Mouse (Mus musculus) retina, embryonic 14.5 days (tissue): ENCODE measurements around the gene Zbtb5.
"Not testable (repeated sequence)": the region's sequence is repeated elsewhere in the genome, so short reads cannot be mapped to it uniquely, and the experiment has no call there.

Source experiments
- DNase-seq: peaks from one replicate; pipeline ENCODE4 v3.0.0-alpha.2; 2015; ENCODE audit warnings: low spot score

Gene Zbtb5

GRCm38 (mm10) chr4:45012105-45012975, at the start of gene Zbtb5:
TSS of gene Zbtb5 (minus strand) at chr4:45012412.
- DNase-seq: peak; percentile 100

DNA sequence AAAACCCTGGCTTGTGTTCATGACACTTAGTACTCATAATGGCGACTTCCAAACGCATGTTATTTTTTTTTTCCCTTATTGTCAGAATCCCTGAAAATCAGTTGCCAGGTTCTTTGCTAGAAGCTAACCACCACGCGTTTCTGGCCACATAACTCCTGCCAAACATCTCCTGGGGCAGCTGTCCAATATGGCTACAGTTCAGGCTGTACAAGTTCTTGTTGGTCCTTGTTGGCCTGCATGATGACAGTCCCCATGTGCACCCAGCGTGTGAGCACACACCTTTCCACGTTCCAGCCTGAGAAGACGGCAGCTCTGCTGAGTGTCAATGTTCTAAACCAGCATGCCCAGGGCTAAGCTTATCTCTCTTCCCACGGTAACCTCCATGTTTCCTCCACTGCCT, 43.2 kb upstream of the Zbtb5 start:
- no peak for DNase-seq

GRCm38 (mm10) chr4:45054862-45055261, 42.6 kb upstream of the Zbtb5 start:
- peak; percentile 58 for DNase-seq

- DNase-seq: no peak
Observed at GRCm38 (mm10) chr4:45047956-45048355, 35.7 kb upstream of the Zbtb5 start.

- no peak for DNase-seq
Observed at GRCm38 (mm10) chr4:45047286-45047887, 35.2 kb upstream of the Zbtb5 start.

DNA sequence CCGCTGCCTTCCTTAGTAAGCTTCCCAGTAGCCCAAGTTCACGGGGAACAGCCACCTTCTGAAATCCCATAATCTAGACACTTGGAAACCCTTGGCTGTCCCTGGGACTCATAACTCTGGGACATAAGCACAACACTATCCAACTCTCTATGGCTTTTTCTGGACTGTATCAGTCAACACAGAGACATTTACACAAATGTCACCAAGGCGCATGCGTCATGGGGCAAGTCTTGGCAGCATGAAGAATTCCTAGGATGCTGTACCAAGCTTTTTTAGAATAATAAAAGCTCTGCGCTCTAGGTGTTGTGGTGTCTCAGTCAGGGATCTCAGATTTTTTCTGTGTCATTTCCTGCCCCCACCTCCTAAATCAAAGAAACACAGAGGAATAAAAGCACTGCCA, 34.5 kb upstream of the Zbtb5 start:
- no peak for DNase-seq

- DNase-seq: no peak
Observed at GRCm38 (mm10) chr4:45040795-45041194, 28.6 kb upstream of the Zbtb5 start.

DNA sequence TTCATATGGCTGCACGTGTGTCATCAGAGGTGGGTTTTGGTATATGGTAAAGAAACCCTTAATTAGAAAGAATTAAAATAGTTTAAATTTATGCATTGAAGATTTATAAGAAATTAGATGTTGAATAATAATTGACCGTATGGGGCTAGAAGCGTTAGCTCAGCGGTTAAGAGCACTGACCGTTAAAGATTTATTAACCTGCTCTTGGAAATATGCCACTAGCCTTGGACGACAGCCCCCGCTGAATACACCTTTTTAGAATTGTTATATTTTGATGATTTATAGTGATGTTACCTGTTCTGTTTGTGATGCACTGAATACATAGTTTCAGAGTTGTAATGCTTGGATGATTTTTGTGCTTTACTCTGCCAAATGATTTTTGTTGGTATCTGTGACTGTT, 27.3 kb upstream of the Zbtb5 start:
- not testable (repeated sequence) for DNase-seq

GRCm38 (mm10) chr4:45038879-45039278, 26.7 kb upstream of the Zbtb5 start:
- peak; percentile 39 for DNase-seq

- no peak for DNase-seq
Observed at GRCm38 (mm10) chr4:45037455-45038410, 25.5 kb upstream of the Zbtb5 start.

DNA sequence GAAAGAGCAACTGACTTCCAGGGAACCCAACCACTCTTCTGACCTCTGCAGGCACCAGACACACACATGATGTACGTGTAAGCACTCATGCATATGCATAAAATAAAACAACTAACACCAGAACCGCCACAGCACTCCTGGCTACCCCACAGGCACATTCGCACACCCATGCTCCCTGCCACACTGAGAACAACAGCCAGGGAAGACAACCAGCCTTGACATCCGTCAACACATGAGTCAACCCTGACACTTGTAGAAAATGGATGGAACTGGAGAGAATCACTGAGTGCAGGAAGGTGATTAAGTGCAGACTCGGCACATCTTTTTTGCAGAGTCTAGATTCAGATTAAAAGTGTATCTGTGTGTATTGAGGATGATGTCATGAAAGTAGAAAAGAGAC, 24.4 kb upstream of the Zbtb5 start:
- no peak for DNase-seq

- no peak for DNase-seq
Observed at GRCm38 (mm10) chr4:45036048-45036447, 23.8 kb upstream of the Zbtb5 start.

DNA sequence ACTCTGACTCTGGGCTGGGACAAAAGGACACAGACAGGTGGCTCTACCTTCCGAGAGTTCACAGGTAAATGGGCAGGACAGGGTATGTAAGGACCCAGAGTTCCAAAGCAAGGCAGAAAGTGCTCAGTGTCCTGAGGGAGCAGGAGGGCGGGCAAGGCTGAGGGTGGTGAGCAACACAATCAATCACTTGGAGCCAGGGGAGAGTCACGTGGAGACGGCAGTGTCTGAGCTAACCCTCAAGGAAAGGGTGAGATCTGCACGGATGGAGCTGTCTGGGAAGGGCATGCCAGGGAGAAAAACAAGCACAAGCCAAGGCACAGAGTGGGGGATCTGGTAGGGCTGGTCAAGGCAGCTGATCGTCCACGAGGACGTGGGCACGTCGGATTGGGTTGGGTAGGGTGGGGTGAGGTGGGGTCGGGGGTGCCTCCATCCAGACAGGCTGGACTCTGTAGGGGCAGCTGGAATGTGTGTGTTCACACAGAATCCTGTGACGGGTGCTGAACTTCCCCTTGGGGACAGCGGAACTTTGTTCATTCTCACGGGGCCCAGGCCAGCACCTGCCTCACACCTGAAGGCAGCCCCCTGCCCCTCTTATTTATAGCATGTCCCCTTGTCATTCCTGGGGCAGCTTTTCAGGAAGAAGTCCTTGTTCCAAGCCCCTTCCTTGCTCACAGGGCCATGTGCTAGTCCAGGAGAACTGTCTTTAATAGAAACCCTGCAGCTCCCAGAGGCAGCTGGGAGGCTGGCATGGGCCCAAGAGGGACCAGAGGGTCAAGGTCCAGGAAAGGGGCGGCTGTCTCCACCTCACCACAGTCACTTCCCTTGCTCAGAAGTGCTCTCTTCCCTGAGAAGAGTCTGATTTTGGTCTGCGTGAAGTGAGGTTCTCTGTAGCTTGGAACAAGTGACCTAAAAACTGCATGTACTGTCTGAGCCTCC, 22.7 kb upstream of the Zbtb5 start:
- no peak for DNase-seq

GRCm38 (mm10) chr4:45032586-45032985, 20.4 kb upstream of the Zbtb5 start:
- DNase-seq: no peak

- no peak for DNase-seq
Observed at GRCm38 (mm10) chr4:45026459-45026858, 14.2 kb upstream of the Zbtb5 start.

DNA sequence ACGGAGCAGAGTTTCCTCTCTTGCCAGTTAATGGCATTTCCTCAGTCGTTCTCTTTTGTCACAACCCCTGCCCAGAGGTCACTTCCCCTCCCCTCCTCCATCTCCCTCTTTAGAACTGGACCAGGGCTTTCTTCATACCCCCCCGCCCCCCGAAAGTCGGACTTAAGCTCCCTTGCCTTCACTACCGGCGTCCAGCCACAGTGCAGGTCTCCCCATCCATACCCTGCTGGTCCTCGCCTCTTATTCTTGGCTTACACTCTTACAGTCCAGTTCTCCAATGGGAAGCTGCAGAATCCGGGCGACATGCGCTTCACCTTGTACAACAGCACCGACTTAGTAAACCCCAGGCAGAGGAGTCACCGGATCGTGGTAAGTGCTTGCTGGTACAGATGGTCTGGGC, 6.8 kb upstream of the Zbtb5 start:
- DNase-seq: no peak

GRCm38 (mm10) chr4:45018452-45018980, 6.3 kb upstream of the Zbtb5 start, which contains the start of gene Polr1e:
TSS of gene Polr1e (plus strand) at chr4:45018583.
- peak; percentile 98 for DNase-seq

DNA sequence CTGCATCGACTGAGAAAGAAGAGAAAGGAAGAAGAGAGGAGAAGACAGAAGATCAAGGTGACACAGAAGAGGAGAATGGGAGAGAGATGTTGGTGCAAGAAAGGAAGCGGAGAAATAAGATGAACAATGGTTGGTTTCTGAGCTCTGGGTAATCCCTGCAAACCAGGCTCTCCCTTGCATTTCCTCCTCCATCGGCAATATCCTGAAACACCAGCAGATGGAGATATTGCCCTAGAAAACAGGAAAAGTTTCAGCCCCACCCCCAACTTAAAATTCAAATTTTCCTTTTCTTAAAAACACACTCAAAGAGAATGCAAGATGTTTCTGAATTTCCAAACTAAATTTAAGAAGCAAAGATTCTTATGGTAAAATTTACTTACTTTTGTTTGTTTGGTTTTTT, 3.4 kb upstream of the Zbtb5 start:
- peak; percentile 77 for DNase-seq

DNA sequence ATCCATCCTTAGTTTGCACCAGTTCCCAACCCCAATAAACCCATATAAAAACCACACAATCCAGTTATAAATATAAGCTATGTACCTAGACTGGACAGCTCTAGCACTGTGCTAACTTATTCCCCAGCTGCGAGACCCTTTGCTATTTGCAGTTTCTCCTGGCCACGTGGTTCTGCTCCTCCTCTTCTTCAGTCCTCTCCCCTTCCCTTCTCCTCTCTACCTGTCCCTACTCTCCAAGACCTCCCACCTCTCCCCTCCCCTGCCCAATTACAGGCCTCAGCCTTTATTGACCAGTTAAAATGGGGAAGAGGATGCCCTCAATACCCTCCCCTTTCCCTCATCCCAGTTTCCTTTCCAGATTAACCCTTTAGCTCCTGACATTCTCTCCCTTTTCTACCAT, 1.3 kb upstream of the Zbtb5 start:
- DNase-seq: no peak

- peak; percentile 33 for DNase-seq
Observed at GRCm38 (mm10) chr4:45013031-45013431, 819 bp upstream of the Zbtb5 start.

GRCm38 (mm10) chr4:45011581-45012104, 569 bp downstream of the Zbtb5 start:
- DNase-seq: no peak
